Mouse (Mus musculus): Measurements from ENCODE around the gene Reg1.

- TF ChIP-seq REST (IDR thresholded peaks at IDR 0.05; ENCODE audit: insufficient read depth, insufficient read length) (no peak), USF1 (IDR thresholded peaks at IDR 0.05; ENCODE audit: low read depth) (no peak), CEBPB (IDR thresholded peaks at IDR 0.05; ENCODE audit: insufficient read depth, poor library complexity, severe bottlenecking) (no peak), E2F4 (IDR thresholded peaks at IDR 0.05; ENCODE audit: insufficient read depth) (no peak), MYOG (IDR thresholded peaks at IDR 0.05; ENCODE audit: control insufficient read depth in 1 of 3, insufficient read depth in 1 of 3, insufficient read length in 2 of 3, low read depth in 2 of 3) (no peak), POLR2A (IDR thresholded peaks at IDR 0.05; ENCODE audit: insufficient read length, low read depth) (no peak)
Observed at GRCm38 (mm10) chr6:78469287-78469686, 46.8 kb downstream of the Reg1 start.

Measured in myocyte (in vitro differentiated cells).